In the genomic region with DNA sequence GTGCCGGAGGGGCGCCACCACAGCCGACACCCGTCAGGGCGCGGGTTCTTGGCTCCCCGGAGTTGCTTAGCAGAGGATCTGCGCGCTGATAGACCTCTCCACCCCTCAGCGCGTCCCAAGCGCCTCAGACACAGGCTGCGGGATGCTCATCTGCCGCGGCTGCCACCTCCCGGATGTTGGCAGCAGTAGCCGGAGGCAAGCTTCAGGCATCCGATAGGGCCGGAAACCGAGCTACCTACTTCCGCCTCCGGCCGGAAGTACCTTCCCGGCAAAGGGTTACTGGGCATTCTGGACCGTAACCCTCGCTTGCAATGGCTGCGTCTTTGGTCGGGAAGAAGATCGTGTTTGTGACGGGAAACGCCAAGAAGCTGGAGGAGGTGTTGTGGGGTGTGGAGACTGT, we compare ENCODE assay signal across 8 mouse cellular contexts. TPM values are rescaled to one million over a fixed set of nuclear protein-coding genes. Genes with fewer than 3 reads are reported as not detected.
DNase-seq lines count a peak whose midpoint lies in the region; ATAC-seq lines count a peak whose summit lies in the region.

Itpa (plus strand) TSS at position 52 of the 400 bp plus-strand sequence.

- H3K36me3 ChIP-seq in embryonic facial prominence, embryonic 12.5 days = peaks cover 15% of the 10 kb centered on the region
- H3K36me3 ChIP-seq in limb, embryonic 13.5 days = peaks cover 24% of the 10 kb centered on the region
- H3K36me3 ChIP-seq in midbrain, embryonic 16.5 days (ENCODE audit: control insufficient read depth, insufficient read depth, low read length) = peaks cover 7% of the 10 kb centered on the region; the same call in 1 of the 2 replicates

- H3K4me1 ChIP-seq in embryonic facial prominence, embryonic 12.5 days = peaks cover 23% of the 10 kb centered on the region
- peaks cover 30% of the 10 kb centered on the region for H3K4me1 ChIP-seq in limb, embryonic 13.5 days
- H3K4me1 ChIP-seq in midbrain, embryonic 16.5 days (ENCODE audit: control insufficient read depth, insufficient read depth, low read length) = peaks cover 20% of the 10 kb centered on the region

- H3K27ac ChIP-seq in embryonic facial prominence, embryonic 12.5 days = peak within 1 kb of the TSS; percentile 86
- H3K27ac ChIP-seq in limb, embryonic 13.5 days = peak within 1 kb of the TSS; percentile 80
- peak within 1 kb of the TSS; percentile 86 for H3K27ac ChIP-seq in midbrain, embryonic 16.5 days (ENCODE audit: low read length)

- WGBS in embryonic facial prominence, embryonic 12.5 days = under 1% methylated on average over 31 of the region's 31 CpGs
- WGBS in limb, embryonic 13.5 days = under 1% methylated on average over 31 of the region's 31 CpGs
- WGBS in midbrain, embryonic 16.5 days = under 1% methylated on average over 31 of the region's 31 CpGs

- H3K9me3 ChIP-seq in embryonic facial prominence, embryonic 12.5 days = no peaks in the 10 kb centered on the region
- no peaks in the 10 kb centered on the region for H3K9me3 ChIP-seq in limb, embryonic 13.5 days
- H3K9me3 ChIP-seq in midbrain, embryonic 16.5 days (replicated peaks; ENCODE audit: control insufficient read depth, low read length, poor library complexity, severe bottlenecking) = no peaks in the 10 kb centered on the region

- H3K9ac ChIP-seq in embryonic facial prominence, embryonic 12.5 days = peak within 1 kb of the TSS; percentile 78
- H3K9ac ChIP-seq in limb, embryonic 13.5 days = peak within 1 kb of the TSS; percentile 82
- peak within 1 kb of the TSS; percentile 80 for H3K9ac ChIP-seq in midbrain, embryonic 16.5 days (ENCODE audit: low read depth, low read length)

- peak; percentile 87 for DNase-seq in 3134 (ENCODE audit: extremely low read depth, insufficient read length, low spot score)
- DNase-seq in adrenal gland, postnatal 25 days = peak; percentile 84
- peak; percentile 88 to 92 for DNase-seq in heart, adult 18-20 months
- peak; percentile 85 to 87 for DNase-seq in kidney, adult 8-10 months
- peak; percentile 81 to 90 for DNase-seq in spleen, postnatal 10 days (ENCODE audit: low spot score in 2 of 2)

- H3K27me3 ChIP-seq in embryonic facial prominence, embryonic 12.5 days = no peaks in the 10 kb centered on the region
- H3K27me3 ChIP-seq in limb, embryonic 13.5 days = no peaks in the 10 kb centered on the region
- no peaks in the 10 kb centered on the region for H3K27me3 ChIP-seq in midbrain, embryonic 16.5 days (ENCODE audit: control insufficient read depth, insufficient read depth, low read depth, low read length)

- peak within 1 kb of the TSS; percentile 69 for H3K4me3 ChIP-seq in embryonic facial prominence, embryonic 12.5 days
- H3K4me3 ChIP-seq in limb, embryonic 13.5 days = peak within 1 kb of the TSS; percentile 73
- peak within 1 kb of the TSS; percentile 72 for H3K4me3 ChIP-seq in midbrain, embryonic 16.5 days (ENCODE audit: low read depth, low read length)

- peak within 1 kb of the TSS; percentile 89 for H3K4me2 ChIP-seq in embryonic facial prominence, embryonic 12.5 days (replicated peaks)
- H3K4me2 ChIP-seq in limb, embryonic 13.5 days (replicated peaks) = peak within 1 kb of the TSS; percentile 88
- peak within 1 kb of the TSS; percentile 95 for H3K4me2 ChIP-seq in midbrain, embryonic 16.5 days (ENCODE audit: low read length)

- peak; percentile 16; the same call in 1 of the 2 replicates for ATAC-seq in embryonic facial prominence, embryonic 12.5 days (ENCODE audit: insufficient number of reproducible peaks, insufficient read depth, low FRiP score, low TSS enrichment)
- ATAC-seq in limb, embryonic 13.5 days (ENCODE audit: low FRiP score, low read depth) = peak; percentile 55
- peak; percentile 68 for ATAC-seq in midbrain, embryonic 16.5 days

RNA-seq across cellular contexts. Expression of gene Itpa, which starts in this region (rescaled TPM):
- 23.8 and 28.0 TPM in 2 replicates for total RNA-seq in adrenal gland, postnatal 25 days (2021)
- 135 and 137 TPM in 2 replicates for polyA plus RNA-seq in embryonic facial prominence, embryonic 12.5 days (2016; fragmentation: Nextera tagmentation; extraction: Ambion mirVana)
- total RNA-seq in heart, adult 18-20 months (2021) = 10 to 100 TPM; 14.6 to 17.7 TPM
- 126 and 131 TPM in 2 replicates for polyA plus RNA-seq in limb, embryonic 13.5 days (2015; fragmentation: Nextera tagmentation; extraction: Ambion mirVana)
- 136 and 137 TPM in 2 replicates for polyA plus RNA-seq in midbrain, embryonic 16.5 days (2015; fragmentation: Nextera tagmentation; extraction: Ambion mirVana)

Comparison
In these comparisons a context has a peak if more than half of its experiments do, and no peak if none do; other contexts are left out.
1. Peak in every context shown above with its lines: DNase-seq, ATAC-seq, H3K4me3 ChIP-seq and H3K27ac ChIP-seq.
2. ATAC-seq: peak in every context shown above with its lines; median percentile 68 in midbrain, embryonic 16.5 days; 55 in limb, embryonic 13.5 days; 16 in embryonic facial prominence, embryonic 12.5 days.